Mouse (Mus musculus): ENCODE data around the gene Rbms3.

The Rbms3 gene

GRCm38 (mm10) chr9:116769358-116770054, 860.2 kb downstream of the Rbms3 start:
- DNase-seq (ENCODE audit: low spot score in 2 of 2), result no peak

DNA sequence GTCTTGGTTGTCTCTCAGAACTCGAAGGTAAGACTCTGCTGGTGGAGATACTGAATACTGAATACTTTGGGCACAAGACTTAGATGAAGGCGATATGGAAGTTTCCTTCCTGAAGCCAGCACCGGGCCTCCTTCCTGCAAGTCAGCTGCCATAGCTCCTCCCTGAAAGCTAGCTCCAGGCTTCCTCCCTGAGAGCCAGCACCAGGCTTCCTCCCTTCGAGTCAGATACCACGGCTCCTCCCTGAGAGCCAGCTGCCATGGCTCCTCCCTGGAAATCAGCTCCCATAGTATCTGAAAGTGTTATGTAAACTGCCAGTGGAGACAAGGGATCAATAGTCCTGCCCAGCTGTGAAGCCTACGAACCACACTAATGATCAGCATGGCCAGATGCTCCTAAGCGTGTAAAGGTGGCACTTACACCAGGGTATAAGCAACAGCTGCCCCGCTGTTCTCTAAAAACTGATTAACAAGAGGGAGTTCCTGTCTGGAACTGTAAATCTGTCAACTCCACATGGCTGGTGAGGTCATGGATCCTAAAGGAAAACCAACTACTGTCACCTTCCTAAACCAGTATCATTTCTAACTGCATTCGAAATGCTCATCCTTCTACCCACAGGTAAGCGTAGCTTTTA, 867.2 kb downstream of the Rbms3 start:
- no peak for DNase-seq (ENCODE audit: low spot score in 2 of 2)

GRCm38 (mm10) chr9:116748857-116749584, 880.7 kb downstream of the Rbms3 start:
- DNase-seq (ENCODE audit: low spot score in 2 of 2), result no peak

GRCm38 (mm10) chr9:116748346-116748745, 881.4 kb downstream of the Rbms3 start:
- DNase-seq (ENCODE audit: low spot score in 2 of 2), result no peak

GRCm38 (mm10) chr9:116746871-116747270, 882.8 kb downstream of the Rbms3 start:
- DNase-seq (ENCODE audit: low spot score in 2 of 2), result no peak

- no peak for DNase-seq (ENCODE audit: low spot score in 2 of 2)
These were observed 891.9 kb downstream of the Rbms3 start for GRCm38 (mm10) chr9:116737786-116738185.

DNA sequence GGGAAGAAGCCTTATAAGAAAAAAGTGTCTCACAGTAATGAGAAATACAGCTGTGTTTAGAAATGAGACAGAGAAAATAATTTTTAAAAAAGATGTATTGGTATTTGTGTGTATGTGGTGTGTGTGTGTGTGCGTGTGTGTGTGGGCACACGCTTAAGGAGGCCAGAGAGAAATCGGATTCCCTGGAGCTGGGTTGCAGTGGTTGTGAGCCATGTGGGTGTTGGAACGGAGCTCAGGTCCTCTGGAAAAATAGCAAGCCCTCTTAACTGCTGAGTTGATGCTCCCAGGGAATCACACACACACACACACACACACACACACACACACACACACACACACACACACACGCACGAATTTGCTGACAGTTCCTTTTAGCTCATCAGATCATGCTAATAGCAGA, 900.5 kb downstream of the Rbms3 start:
- no peak for DNase-seq (ENCODE audit: low spot score in 2 of 2)

DNA sequence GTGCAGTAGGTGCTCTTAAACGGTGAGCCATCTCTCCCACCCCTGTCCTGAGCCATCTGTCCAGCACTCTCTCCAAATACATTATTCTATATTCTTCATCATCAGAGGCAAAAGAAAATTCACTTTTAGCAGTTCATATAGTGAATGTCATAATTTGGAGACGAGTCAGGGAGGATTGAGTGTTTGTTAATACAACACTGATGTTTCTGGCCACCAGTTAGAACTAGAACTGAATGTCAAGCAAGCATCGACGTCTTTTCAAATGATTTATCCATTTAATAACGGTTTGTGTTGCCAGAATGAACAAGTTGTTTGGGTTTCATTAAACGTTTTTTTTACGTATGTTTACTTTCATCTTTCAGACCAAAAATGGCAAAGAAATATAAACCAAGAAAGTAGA, 901.1 kb downstream of the Rbms3 start:
- DNase-seq (ENCODE audit: low spot score in 2 of 2), result no peak

DNA sequence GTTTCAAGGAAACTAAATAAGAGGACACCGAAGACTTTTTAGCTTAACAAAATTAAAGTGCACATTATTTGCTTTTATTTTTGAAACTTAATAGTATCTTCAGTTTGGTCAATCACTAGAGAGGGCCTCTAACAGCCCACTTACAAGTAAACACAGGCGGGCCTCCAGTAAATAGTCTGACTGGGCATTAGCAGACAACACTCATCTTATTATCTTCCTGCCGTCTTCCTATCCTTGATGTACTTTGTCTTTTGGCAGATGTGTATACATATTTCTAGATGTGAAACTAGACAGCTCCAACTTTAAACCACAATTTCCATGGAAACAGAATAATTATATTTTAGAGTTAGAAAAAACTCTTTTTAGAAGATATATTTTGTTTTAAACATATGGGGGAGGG, 901.6 kb downstream of the Rbms3 start:
- DNase-seq (ENCODE audit: low spot score in 2 of 2), result no peak

GRCm38 (mm10) chr9:116724581-116724980, 905.1 kb downstream of the Rbms3 start:
- DNase-seq (ENCODE audit: low spot score in 2 of 2), result no peak

DNA sequence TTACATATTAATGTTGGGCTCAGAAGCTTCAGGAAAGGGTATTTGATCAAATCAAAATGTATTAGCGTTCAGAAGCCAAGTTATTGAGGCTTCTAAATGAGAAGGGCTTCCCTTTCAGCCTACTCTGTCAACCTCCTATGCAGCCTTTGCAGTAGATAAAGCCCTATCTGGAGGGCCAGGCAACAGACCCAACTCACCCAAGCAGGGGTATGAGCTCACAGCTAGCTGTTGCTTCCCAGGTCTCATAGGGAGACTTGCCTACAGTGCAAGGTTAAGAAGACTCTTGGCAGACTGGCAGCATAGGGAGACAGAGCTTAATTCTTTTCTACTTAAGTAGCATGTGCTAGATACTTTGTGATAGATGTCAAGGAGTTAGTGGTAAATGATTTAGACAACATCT, 926.6 kb downstream of the Rbms3 start:
- DNase-seq (ENCODE audit: low spot score in 2 of 2), result no peak

DNA sequence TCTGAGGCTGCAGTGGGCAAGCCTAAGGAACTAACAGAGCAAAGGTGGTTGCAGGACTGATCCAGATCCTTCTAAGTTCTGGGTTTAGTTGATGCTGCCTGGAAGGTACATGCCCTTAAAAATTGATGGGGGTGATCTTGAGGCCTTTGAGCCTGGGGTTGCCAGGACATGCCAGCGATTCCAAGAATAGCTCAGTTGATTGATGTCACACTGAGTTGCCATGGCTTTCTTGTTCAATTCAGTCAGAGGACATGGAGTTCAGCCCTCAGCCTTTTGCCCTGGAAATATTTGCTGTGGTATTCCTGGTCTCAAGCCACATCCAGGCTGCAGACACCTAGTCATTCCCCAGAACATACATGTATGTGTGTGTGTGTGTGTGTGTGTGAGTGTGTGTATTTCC, 927.1 kb downstream of the Rbms3 start:
- DNase-seq (ENCODE audit: low spot score in 2 of 2), result no peak

DNA sequence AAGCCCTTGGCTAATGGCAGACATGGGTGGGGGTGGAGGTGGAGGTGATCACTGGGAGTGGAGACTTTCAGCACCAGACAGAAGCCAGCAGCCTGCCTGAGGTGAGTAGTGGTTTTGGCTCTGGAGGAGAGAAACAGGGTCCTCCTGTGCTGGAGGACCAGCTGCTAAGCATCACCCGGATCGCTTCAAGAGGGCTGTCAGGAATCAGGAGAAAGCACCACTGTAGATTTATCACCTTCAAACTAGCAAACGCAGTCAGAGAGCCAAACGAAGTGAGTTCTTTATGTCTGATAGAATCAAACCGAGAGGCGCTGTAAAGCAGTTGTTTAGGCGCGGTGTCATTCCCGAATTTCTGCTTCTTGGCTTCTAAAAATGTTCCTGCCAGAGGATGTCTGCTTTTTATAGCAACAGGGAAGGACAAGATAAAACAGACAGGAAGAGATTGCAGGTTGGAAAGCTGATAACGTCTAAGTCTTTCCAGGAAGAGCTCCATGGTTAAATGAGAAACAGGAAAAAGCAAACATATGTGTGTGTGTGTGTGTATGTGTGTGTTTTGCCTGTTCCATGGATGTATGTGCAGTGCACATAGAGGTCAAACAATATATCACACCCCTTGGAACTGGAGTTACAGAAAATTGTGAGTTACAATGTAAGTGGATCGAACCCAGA, 928.1 kb downstream of the Rbms3 start:
- peak in 1 of 2 experiments; percentile 5 for DNase-seq (ENCODE audit: low spot score in 2 of 2)

DNA sequence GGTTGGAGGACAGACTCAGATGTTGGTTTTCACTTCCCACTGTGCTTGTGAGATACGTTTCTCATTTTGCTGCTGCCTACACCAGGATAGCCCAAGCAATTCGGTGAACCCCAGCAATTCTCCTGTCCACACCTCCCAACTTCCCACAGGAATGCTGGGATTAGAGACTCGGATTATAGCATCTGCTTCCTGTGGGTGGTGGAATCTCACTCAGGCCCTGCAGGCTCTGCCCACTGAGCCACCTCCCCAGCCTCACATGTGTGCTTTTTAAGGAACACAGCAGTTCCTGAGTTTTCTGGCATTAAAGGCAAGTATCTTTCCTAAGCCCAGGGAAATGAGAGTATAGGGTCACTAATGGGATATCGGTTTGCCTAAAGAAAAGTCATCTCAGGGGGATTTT, 941.1 kb downstream of the Rbms3 start:
- no peak for DNase-seq (ENCODE audit: low spot score in 2 of 2)

DNA sequence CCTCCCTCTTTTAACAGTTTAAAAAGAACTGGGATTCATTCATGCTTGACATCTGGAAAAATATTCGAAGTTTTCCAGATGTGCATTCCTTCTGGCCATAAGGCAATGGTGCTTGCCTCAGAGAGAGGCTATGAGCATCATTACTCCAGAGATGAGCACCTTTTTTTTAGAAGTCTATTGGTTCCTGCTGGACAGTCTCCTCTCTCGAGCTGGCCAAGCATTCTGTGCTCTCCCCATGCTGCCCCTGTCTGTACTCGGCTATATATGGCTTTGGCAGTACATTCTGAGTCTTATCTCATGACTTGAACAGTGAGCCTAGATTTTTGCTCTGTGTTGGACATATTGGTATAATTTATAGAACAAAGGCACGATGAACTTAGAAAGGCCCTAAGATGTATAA, 952.6 kb downstream of the Rbms3 start:
- no peak for DNase-seq (ENCODE audit: low spot score in 2 of 2)

DNA sequence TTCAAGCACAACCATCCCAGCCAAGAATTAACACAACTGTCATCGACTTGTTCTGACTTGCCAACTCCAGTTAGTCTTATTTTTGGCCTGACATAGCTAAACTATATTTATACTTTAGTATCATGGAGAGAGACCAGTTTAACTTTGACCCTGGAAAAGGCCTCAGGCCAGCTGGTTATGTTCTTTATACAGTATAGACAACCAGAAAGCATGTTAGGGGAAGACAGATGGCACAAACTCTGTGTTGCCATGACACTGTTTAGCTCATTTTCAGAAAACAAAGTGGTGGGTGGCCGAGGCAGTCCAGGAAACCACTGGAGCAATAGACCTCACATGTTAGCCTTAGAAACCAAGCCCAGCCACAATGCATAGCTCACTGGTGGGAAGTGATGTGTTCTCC, 953.3 kb downstream of the Rbms3 start:
- DNase-seq (ENCODE audit: low spot score in 2 of 2), result no peak

GRCm38 (mm10) chr9:116674191-116674590, 955.5 kb downstream of the Rbms3 start:
- DNase-seq (ENCODE audit: low spot score in 2 of 2), result no peak

GRCm38 (mm10) chr9:116661026-116661425, 968.7 kb downstream of the Rbms3 start:
- DNase-seq (ENCODE audit: low spot score in 2 of 2), result no peak

DNA sequence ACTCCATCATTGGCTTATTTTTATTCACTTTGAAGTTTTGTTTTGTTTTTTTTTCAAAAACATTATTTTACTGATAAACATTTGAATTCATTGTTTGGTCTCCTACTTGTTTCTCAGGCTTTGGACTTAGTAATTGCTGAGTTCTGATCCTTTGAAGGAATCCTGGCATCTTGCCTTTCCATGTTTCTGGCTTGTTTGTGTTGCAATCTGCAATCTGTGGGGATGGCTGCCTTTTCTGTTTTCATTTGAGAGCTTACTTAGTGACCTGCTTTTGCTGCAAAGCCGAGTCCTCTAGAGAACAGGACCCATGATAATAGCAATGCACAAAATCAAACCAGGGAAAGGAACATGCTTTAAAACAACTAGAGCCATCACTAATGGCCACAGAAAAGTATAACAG, 969.8 kb downstream of the Rbms3 start:
- DNase-seq (ENCODE audit: low spot score in 2 of 2), result no peak

- no peak for DNase-seq (ENCODE audit: low spot score in 2 of 2)
These were observed 972.6 kb downstream of the Rbms3 start for GRCm38 (mm10) chr9:116657141-116657540.

- no peak for DNase-seq (ENCODE audit: low spot score in 2 of 2)
These were observed 978.3 kb downstream of the Rbms3 start for GRCm38 (mm10) chr9:116651414-116651813.

DNA sequence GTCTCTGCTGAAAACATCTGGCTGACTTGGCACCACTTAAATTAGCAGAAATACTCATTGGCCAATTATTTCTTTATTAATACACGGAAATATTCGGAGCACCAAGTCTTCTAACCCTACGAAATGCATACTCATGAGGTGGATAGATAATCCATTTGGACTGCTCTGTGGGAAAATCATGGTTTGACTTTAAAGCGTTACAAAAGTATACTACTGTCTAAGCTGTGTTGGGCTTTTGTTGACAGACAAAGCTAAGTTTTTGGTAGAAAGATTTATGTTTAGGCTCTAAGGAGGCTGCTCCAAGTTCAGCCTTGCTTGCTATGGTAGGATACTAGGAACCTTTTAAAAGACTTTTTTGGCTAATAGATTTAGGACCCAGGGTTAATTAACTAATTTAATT, 979.8 kb downstream of the Rbms3 start:
- DNase-seq (ENCODE audit: low spot score in 2 of 2), result no peak

All from frontal cortex, postnatal 14 days (tissue).